Mouse (Mus musculus) kidney, adult 8-10 months (tissue): Measurements from ENCODE around the gene Kcng1.

ENCODE experiments used
- DNase-seq, 2 experiments: peaks; one replicate each; pipeline ENCODE4 v3.0.0; 2022

Gene Kcng1

DNA sequence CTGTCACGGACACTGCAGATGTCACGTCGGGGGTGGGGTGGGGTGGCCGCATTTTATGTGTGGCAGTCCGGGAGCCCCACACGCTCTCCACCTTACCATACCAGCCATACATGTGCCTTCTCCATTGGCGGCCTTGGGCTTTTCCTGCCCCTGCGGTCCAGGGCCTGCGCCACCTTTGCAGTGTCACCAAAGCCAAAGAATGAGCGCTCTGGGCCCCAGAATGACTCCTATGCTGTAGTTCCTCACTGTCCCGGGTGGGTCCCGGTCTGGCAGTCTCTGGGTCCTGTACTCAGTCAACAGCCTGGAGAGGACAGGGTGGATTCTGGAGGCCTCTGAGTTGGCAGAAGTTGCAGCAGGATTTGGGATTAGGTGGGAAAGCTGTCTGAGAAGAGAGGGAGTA is at the start of gene Kcng1:
TSS of gene Kcng1 (minus strand) at position 155 of the 400 bp plus-strand sequence.
- no peak for DNase-seq

DNA sequence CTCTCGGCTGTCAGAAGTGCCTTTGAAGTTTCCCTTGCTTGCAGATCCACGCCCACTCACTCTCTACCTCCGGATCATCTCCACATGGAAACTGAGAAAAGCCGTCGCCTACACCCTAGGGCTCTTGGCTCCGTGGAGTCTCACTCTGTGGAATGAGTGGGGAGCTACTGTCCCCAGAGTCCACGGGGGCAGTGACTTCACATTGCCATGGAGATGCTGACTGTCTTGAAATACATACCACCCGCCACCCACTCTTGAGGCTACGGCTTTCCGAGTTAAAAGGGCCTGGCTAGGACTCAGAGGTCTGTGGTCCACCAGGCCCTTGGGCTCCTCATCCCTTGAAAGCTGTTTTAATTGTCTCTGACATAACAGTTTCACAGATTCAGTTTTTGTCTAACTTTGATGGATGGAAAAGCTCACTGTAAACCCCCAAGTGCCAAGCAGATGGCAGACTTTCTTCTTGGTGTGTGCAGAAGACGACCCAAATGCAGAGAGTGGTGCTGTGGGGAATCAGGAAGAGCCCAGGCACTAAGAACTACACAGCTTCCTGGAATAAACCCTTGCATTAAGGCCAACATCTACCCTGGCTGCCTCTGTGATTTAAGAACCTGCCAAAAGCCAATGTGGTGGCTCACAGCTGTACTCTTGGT is 49.0 kb upstream of the Kcng1 start:
- no peak for DNase-seq

- no peak for DNase-seq
Observed at GRCm38 (mm10) chr2:168321716-168322374, 40.3 kb upstream of the Kcng1 start.

GRCm38 (mm10) chr2:168320388-168321182 is 39.0 kb upstream of the Kcng1 start:
- no peak for DNase-seq

GRCm38 (mm10) chr2:168314646-168315446 is 33.3 kb upstream of the Kcng1 start:
- DNase-seq: peak; percentile 13 to 23

DNA sequence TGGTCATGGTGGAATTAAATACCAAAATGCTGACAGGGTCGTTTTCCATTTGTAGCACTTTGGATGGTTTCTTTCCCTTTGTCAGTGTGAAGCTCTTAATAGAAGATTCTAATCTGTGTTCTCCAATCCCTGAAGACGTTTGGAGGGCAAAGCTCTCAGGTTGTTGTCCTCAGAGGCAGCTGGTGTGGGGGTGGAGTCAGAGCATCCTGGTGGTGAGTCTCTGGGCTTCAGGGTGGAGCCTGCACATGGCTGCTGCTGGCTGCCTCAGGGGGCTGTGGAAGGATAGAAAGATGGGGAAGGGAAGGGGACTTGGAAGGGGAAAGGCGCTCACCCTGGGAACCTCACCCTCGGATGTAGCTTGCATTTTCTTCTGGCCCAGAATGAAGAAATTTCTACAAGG is 31.0 kb upstream of the Kcng1 start:
- no peak for DNase-seq

DNA sequence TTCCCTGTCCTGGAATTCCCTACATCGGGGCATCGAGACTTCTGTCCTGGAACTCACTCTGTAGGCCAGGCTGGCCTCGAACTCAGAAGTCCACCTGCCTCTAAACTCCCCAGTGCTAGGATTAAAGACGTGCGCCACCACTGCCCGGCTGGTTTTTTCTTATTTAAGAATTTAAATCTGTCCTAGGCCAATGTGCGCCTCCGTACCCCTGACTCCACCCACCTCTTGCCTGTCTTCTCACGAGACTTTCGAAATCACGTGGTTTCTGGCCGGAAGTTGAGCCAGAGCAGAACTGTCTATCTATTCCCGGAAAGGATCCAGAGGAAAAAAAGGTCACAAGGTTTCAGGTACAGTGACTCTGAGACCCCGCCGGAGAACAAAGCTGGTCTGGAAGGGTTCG is 29.5 kb upstream of the Kcng1 start:
- no peak for DNase-seq

- no peak for DNase-seq
Observed at GRCm38 (mm10) chr2:168308916-168309315, 27.4 kb upstream of the Kcng1 start.

DNA sequence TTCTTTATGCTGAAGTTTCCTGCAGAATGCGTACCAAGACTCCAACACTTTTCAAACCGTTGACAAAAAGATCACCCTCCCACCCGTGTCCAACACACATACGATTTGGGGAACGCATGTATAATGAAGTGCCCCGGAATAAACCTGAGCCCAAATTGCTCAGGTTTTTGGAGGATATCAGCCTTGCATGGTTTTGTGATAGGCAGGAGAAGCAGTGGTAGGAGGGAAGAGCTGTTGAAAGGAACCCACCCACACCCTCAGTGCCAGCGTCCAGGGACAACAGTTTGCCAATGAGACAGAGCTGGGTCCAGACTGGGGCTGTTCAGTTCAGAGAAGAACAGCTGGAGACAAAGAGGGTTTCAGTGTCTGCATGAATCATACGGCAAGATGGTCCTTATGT is 18.1 kb upstream of the Kcng1 start:
- no peak for DNase-seq

DNA sequence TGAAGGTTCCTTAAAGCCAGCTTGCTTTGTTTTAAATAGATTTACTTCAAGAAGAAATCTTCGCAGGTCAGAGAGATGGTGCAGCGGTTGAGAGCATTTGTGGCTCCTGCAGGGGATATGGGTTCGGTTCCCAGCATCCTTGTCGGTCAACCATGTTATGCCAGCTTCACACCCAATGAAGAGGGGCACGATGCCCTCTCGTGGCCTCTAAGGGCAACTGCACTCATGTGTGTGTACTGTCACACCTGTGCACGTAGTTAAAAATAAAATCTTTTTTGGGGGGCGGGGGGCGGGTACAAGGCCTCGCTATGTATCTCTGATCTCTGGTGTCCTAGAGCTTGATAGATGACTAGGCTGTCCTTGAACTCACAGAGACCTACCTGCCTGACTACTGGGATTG is 15.0 kb upstream of the Kcng1 start:
- no peak for DNase-seq

GRCm38 (mm10) chr2:168292521-168292920 is 11.0 kb upstream of the Kcng1 start:
- DNase-seq: no peak

DNA sequence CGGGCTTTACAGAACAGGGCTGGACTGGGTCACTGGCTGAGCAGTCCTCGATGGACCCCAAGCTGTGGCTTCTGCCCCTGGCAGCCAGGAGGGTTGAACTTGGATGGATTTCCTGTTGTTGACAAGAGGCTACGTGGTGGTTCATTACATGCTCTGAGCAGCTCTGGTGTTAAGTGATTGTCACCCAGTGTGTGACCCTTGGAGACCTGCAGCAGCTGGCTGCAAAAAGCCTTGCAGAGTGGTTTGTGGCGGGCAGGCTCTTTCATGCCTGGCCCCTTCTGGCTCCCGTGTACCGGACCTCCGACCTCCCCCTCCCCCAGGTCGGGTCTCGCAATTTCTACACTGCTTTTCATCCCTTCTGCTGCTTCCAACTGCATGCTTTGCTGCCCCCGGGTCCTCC is 10.5 kb upstream of the Kcng1 start:
- no peak for DNase-seq

DNA sequence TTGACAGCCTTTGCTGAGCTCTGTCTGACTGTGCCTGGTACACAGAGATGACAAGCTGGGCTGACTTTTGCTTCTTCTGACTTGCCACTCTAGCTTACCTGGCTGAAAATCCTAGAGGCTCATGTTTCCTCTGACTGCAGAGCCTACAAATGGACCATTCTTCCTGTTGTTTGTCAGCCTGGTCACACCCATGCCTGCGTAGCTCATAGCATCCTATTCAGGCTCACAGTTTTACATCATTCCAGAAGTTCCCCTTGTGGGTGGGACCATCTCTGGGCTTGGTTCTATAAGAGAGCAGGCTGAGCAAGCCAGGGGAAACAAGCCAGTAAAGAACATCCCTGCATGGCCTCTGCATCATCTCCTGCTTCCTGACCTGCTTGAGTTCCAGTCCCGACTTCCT is 8.3 kb upstream of the Kcng1 start:
- DNase-seq: no peak

- no peak for DNase-seq
Observed at GRCm38 (mm10) chr2:168289016-168289415, 7.5 kb upstream of the Kcng1 start.

- DNase-seq: no peak
Observed at GRCm38 (mm10) chr2:168286987-168287386, 5.5 kb upstream of the Kcng1 start.

DNA sequence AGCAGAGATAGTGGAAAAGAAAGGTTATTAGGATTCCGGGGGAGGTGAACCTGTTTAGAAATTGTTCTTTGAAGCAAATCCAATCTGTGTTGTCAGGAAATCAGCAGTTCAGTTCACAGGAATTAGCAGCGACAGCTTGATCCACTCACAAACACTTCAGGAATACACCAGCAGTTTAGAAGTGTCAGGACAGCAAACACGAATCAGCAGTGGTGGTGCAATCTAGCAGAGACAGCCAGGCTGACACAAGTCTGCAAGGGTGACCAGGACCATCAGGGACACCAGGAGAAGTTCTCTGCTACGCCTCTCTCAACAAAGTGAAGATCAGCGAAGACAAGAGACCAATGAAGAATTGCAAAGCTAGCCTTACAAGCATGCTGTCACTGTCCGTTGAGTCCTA is 3.6 kb upstream of the Kcng1 start:
- no peak for DNase-seq

GRCm38 (mm10) chr2:168280729-168281581 is 581 bp downstream of the Kcng1 start:
- peak; percentile 22 to 27 for DNase-seq

GRCm38 (mm10) chr2:168274374-168274935 is 7.1 kb downstream of the Kcng1 start:
- DNase-seq: peak; percentile 20 to 61

DNA sequence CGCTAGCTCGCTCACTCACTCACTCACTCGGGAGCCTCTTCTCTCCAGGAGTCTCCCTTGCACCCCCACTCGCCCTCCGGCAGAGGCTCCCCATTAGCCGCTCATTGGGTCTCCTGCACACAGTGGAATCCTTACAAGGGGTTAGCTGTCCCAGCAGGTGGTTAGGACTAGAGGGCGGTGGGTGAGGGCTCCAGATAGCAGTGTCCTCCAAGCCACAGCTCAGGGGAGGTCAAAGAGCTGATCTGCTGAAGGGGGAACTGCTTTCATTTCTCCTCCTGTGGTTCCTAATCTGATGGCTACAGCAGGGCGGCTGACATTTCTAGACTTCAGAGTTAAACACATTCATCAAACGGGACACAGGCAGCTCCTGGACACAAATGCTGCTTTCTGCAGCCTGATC is 8.1 kb downstream of the Kcng1 start:
- DNase-seq: no peak

DNA sequence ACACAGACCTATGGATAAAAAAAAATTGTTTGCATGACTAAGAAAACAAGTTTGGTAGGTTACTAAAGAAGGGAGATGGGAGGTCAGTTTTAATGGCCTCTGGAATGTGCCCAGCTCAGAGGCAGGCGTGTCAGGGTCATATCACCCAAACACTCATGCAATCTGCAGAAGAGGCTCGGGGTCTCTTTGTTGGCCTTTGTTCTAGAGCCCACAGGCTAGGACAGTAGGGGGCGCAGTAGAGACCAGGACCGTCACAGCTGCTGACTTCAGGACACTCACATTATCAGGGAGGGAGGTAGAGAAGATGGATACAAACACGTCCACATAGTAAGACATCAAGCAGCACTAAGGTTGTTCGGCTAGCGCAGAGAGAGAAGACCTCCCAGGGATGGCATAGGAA is 13.5 kb downstream of the Kcng1 start:
- DNase-seq: no peak

- no peak for DNase-seq
Observed at GRCm38 (mm10) chr2:168260900-168261299, 20.6 kb downstream of the Kcng1 start.

DNA sequence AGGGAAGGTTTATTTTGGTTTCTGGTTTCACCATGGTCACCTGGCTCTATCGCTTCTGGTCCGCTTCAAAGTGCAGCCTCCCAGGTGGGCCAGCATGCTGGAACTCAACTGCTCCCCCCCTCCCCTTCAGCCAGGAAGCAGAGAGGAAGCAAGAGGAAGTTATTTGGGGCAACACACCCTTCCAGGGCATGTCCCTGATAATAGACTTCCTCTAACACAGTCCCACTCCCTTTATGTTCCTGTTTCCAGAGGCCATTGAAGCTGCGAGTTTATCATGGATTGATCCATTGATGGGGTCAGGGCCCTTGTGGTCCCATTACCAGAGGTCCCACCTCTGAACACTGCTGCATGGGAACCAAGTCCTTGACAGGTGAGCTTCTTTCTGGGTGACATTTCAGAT is 21.4 kb downstream of the Kcng1 start:
- no peak for DNase-seq
